Mouse (Mus musculus): ENCODE data around the gene Gm37240.

Gene Gm37240

GRCm38 (mm10) chr3:84806206-84806605 is 1081.1 kb downstream of the Gm37240 start:
- DNase-seq = no peak

GRCm38 (mm10) chr3:84804036-84804435 is 1083.3 kb downstream of the Gm37240 start:
- DNase-seq = no peak

GRCm38 (mm10) chr3:84787914-84788313 is 1099.4 kb downstream of the Gm37240 start:
- no peak for DNase-seq

- no peak for DNase-seq
Observed at GRCm38 (mm10) chr3:84776084-84776483, 1111.2 kb downstream of the Gm37240 start.

GRCm38 (mm10) chr3:84775577-84775976 is 1111.7 kb downstream of the Gm37240 start:
- DNase-seq = no peak

- DNase-seq = peak in 1 of 2 experiments; percentile 22
Observed at GRCm38 (mm10) chr3:84775067-84775423, 1112.3 kb downstream of the Gm37240 start.

- DNase-seq = no peak
Observed at GRCm38 (mm10) chr3:84774246-84775066, 1112.9 kb downstream of the Gm37240 start.

GRCm38 (mm10) chr3:84771980-84772379 is 1115.3 kb downstream of the Gm37240 start:
- no peak for DNase-seq

GRCm38 (mm10) chr3:84770518-84770917 is 1116.8 kb downstream of the Gm37240 start:
- no peak for DNase-seq

- DNase-seq = no peak
Observed at GRCm38 (mm10) chr3:84769411-84769810, 1117.9 kb downstream of the Gm37240 start.

- DNase-seq = no peak
Observed at GRCm38 (mm10) chr3:84768940-84769339, 1118.4 kb downstream of the Gm37240 start.

GRCm38 (mm10) chr3:84753816-84754215 is 1133.5 kb downstream of the Gm37240 start:
- DNase-seq = no peak

- no peak for DNase-seq
Observed at GRCm38 (mm10) chr3:84749222-84749621, 1138.1 kb downstream of the Gm37240 start.

GRCm38 (mm10) chr3:84748139-84748538 is 1139.2 kb downstream of the Gm37240 start:
- DNase-seq = no peak

GRCm38 (mm10) chr3:84745537-84746189 is 1141.7 kb downstream of the Gm37240 start:
- DNase-seq = peak; percentile 34 to 39

- peak in 1 of 2 experiments; percentile 3 for DNase-seq
Observed at GRCm38 (mm10) chr3:84744707-84745106, 1142.6 kb downstream of the Gm37240 start.

GRCm38 (mm10) chr3:84740050-84740596 is 1147.2 kb downstream of the Gm37240 start:
- DNase-seq = no peak

- no peak for DNase-seq
Observed at GRCm38 (mm10) chr3:84737137-84737536, 1150.2 kb downstream of the Gm37240 start.

GRCm38 (mm10) chr3:84735716-84736115 is 1151.6 kb downstream of the Gm37240 start:
- DNase-seq = no peak

- no peak for DNase-seq
Observed at GRCm38 (mm10) chr3:84732516-84732915, 1154.8 kb downstream of the Gm37240 start.

- no peak for DNase-seq
Observed at GRCm38 (mm10) chr3:84732016-84732502, 1155.3 kb downstream of the Gm37240 start.

GRCm38 (mm10) chr3:84731403-84732015 is 1155.8 kb downstream of the Gm37240 start:
- DNase-seq = no peak

- DNase-seq = no peak
Observed at GRCm38 (mm10) chr3:84731003-84731402, 1156.3 kb downstream of the Gm37240 start.
